Mouse (Mus musculus) ES-E14 (cell line): ENCODE results near the gene Prex1.

ENCODE experiments used
- CHD2 ChIP-seq: IDR thresholded peaks from 2 replicates; pipeline ENCODE4 v1.6.1; 2014; ENCODE audit warnings: mild to moderate bottlenecking, low read depth, low read length, inconsistent platforms
- HCFC1 ChIP-seq: IDR thresholded peaks from 2 replicates; pipeline ENCODE4 v1.6.1; 2012; ENCODE audit warnings: low read length, inconsistent platforms, borderline replicate concordance; ENCODE audit not compliant: insufficient read depth
- MAFK ChIP-seq: IDR thresholded peaks from 2 replicates; pipeline ENCODE4 v1.6.1; 2014; ENCODE audit warnings: mild to moderate bottlenecking, low read depth, low read length, inconsistent platforms; ENCODE audit not compliant: insufficient read depth
- ZC3H11A ChIP-seq: IDR thresholded peaks from 2 replicates; pipeline ENCODE4 v1.6.1; 2012; ENCODE audit warnings: low read depth, mild to moderate bottlenecking, inconsistent platforms, low read length, borderline replicate concordance
- ZNF384 ChIP-seq: IDR thresholded peaks from 2 replicates; pipeline ENCODE4 v1.6.1; 2012; ENCODE audit warnings: low read depth, low read length, inconsistent platforms

DNA sequence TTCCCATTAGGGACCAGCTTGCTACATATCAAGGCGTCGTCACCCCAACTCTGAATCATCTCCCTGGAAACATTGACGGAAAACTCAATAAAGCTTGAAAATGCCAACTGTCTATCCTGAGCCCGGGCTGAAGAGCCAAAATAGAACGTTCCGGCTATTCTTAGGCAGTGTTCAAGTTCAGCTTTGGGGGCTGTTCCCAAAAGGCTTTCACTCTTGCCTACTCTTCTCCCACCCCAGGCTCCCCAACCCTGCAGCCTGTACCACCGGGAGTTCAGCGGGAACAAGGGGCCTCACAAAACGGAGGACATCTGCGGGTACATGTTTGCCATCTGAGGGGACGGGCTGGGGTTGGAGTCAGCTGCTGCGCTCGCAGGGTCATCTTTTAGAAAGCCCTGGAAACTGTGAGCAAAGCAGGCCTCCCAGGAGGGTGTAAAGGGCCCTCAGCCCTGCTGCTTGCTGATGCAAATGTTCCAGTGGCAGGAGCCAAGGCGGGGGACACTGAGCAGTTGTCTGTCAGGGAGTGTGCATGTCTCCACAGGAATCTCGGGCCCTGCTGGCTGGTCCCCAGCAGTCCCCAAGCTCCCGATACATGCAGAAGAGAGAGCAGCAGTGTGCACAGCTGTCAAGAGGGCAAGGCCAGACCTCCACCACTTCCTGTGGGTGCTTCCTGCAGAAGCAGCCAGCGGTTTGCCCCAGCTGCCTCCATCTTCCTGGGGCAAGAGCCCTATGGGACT is 83.5 kb downstream of the Prex1 start:
- TF ChIP-seq ZC3H11A (no peak), HCFC1 (no peak), CHD2 (no peak), ZNF384 (no peak), MAFK (no peak)
